Mouse (Mus musculus): ENCODE measurements around the gene Auts2.

DNA sequence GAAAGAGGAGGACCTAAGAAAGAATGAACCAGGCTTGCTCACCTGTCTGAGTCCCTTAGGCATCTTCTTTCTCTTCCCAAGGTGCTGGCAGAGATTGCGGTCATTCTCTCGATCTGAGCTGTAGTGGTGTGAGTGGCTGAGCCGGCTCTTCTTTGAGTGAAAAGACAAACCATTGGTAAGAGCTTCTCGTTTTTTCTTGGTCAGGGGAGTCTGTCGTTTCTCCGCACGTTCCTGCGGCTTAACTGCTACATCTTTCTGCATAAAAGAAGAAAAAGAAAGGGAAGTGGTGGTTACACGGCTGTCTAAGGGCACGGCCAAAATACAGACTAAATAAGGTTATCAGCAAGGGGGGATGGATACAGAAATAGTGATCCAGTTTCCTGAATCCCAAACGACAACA is 284.3 kb downstream of the Auts2 start:
- no peak for TF ChIP-seq CTCF (IDR thresholded peaks at IDR 0.05; ENCODE audit: insufficient read depth, low read length)
- TF ChIP-seq POLR2A (IDR thresholded peaks at IDR 0.05; ENCODE audit: borderline replicate concordance, extremely low read depth, low read depth, low read length), result no peak

Measured in lung, adult 2 months (tissue).